Mouse (Mus musculus) layer of hippocampus, adult 2 months (tissue): ENCODE results near the gene Rnf222. TPM values are rescaled to one million over a fixed set of nuclear protein-coding genes. Genes with fewer than 3 reads are reported as not detected.

Source experiments
- DNase-seq, 2 experiments: peaks; one replicate each; pipeline ENCODE4 v3.0.0; 2022; ENCODE audit warnings: low spot score in 2 of 2
- H3K27ac ChIP-seq: fragments of 200-600 bp; 2 replicates; pipeline ENCODE4 v1.8.1; 2022
- H3K4me3 ChIP-seq: fragments of 200-600 bp; 2 replicates; pipeline ENCODE4 v1.8.1; 2022; ENCODE audit warnings: mild to moderate bottlenecking
- CTCF ChIP-seq: fragments of 200-600 bp; conservative IDR thresholded peaks from 2 replicates; pipeline ENCODE4 v1.8.1; 2022; ENCODE audit warnings: antibody characterized with exemption, mild to moderate bottlenecking, moderate library complexity
- total RNA-seq, 2 experiments: library from RNA; stranded (reverse); gene quantifications; 2 replicates each; pipeline ENCODE4 v1.2.3; 2021

The Rnf222 gene
- total RNA-seq, 2 experiments from 2014 or later: not detected

GRCm38 (mm10) chr11:68864544-68865189, 23.7 kb upstream of the Rnf222 start:
- no peak overlapping the region for H3K27ac ChIP-seq
- no peak overlapping the region for H3K4me3 ChIP-seq
- no peak for TF ChIP-seq CTCF
- no peak for DNase-seq

GRCm38 (mm10) chr11:68871277-68871676, 17.1 kb upstream of the Rnf222 start:
- no peak overlapping the region for H3K27ac ChIP-seq
- H3K4me3 ChIP-seq: no peak overlapping the region
- no peak for TF ChIP-seq CTCF
- DNase-seq: no peak

GRCm38 (mm10) chr11:68871748-68872147, 16.6 kb upstream of the Rnf222 start, which contains the start of gene Ndel1:
TSS of gene Ndel1 (minus strand) at chr11:68871858.
- no peak for DNase-seq
- H3K4me3 ChIP-seq: no peak within 1 kb of the TSS
- TF ChIP-seq CTCF: no peak

GRCm38 (mm10) chr11:68874841-68875240, 13.5 kb upstream of the Rnf222 start:
- peak in 1 of 2 experiments; percentile 65 for DNase-seq
- peak; percentile 78 for TF ChIP-seq CTCF
- no peak overlapping the region for H3K4me3 ChIP-seq
- no peak overlapping the region for H3K27ac ChIP-seq

More at GRCm38 (mm10) chr11:68871748-68872147, 16.6 kb upstream of the Rnf222 start, which contains the start of gene Ndel1:
- H3K27ac ChIP-seq: no peak within 1 kb of the TSS

- no peak for TF ChIP-seq CTCF
- Histone ChIP-seq H3K4me3 (no peak overlapping the region), H3K27ac (no peak overlapping the region)
- no peak for DNase-seq
Observed at GRCm38 (mm10) chr11:68878811-68879210, 9.5 kb upstream of the Rnf222 start.

GRCm38 (mm10) chr11:68882107-68882506, 6.2 kb upstream of the Rnf222 start:
- Histone ChIP-seq H3K4me3 (no peak overlapping the region), H3K27ac (no peak overlapping the region)
- DNase-seq: no peak
- TF ChIP-seq CTCF: no peak

- Histone ChIP-seq H3K4me3 (no peak overlapping the region), H3K27ac (no peak overlapping the region)
- TF ChIP-seq CTCF: no peak
- DNase-seq: no peak
Observed at GRCm38 (mm10) chr11:68883843-68884242, 4.5 kb upstream of the Rnf222 start.

- Histone ChIP-seq H3K27ac (no peak overlapping the region), H3K4me3 (no peak overlapping the region)
- no peak for DNase-seq
- no peak for TF ChIP-seq CTCF
Observed at GRCm38 (mm10) chr11:68884368-68884767, 4.0 kb upstream of the Rnf222 start.

- DNase-seq: no peak
- Histone ChIP-seq H3K4me3 (no peak overlapping the region), H3K27ac (no peak overlapping the region)
- TF ChIP-seq CTCF: no peak
Observed at GRCm38 (mm10) chr11:68886091-68886490, 2.3 kb upstream of the Rnf222 start.

GRCm38 (mm10) chr11:68888653-68889052, 300 bp downstream of the Rnf222 start:
- DNase-seq: no peak
- Histone ChIP-seq H3K4me3 (no peak overlapping the region), H3K27ac (no peak overlapping the region)
- no peak for TF ChIP-seq CTCF

- no peak for TF ChIP-seq CTCF
- DNase-seq: no peak
- H3K4me3 ChIP-seq: no peak overlapping the region
- H3K27ac ChIP-seq: no peak overlapping the region
Observed at GRCm38 (mm10) chr11:68890625-68891024, 2.3 kb downstream of the Rnf222 start.

- no peak overlapping the region for H3K4me3 ChIP-seq
- TF ChIP-seq CTCF: no peak
- DNase-seq: no peak
- H3K27ac ChIP-seq: no peak overlapping the region
Observed at GRCm38 (mm10) chr11:68891823-68892222, 3.5 kb downstream of the Rnf222 start.

- no peak for TF ChIP-seq CTCF
- H3K4me3 ChIP-seq: no peak overlapping the region
- H3K27ac ChIP-seq: no peak overlapping the region
- DNase-seq: no peak
Observed at GRCm38 (mm10) chr11:68892233-68892832, 4.0 kb downstream of the Rnf222 start.

GRCm38 (mm10) chr11:68893911-68894464, 5.6 kb downstream of the Rnf222 start:
- H3K4me3 ChIP-seq: no peak overlapping the region
- no peak overlapping the region for H3K27ac ChIP-seq
- no peak for TF ChIP-seq CTCF
- DNase-seq: no peak
